Mouse (Mus musculus) neural tube, embryonic 13.5 days (tissue): ENCODE measurements around the gene Plcb1. TPM values are rescaled to one million over a fixed set of nuclear protein-coding genes. Genes with fewer than 3 reads are reported as not detected.

Source experiments
- ATAC-seq: fragments of 200-750 bp; cut with Nextera tagmentation; 2 replicates; pipeline ENCODE4 v1.8.0; 2017; ENCODE audit warnings: low read depth, mild to moderate bottlenecking, moderate TSS enrichment, moderate library complexity
- H3K27ac ChIP-seq: fragments of 300-500 bp; sonication (generic); replicated peaks from 2 replicates; pipeline ENCODE4 v1.5.1; 2015; ENCODE audit warnings: moderate library complexity, mild to moderate bottlenecking, inconsistent platforms
- H3K27me3 ChIP-seq: fragments of 300-500 bp; sonication (generic); 2 replicates; pipeline ENCODE4 v1.6.1; 2015; ENCODE audit warnings: mild to moderate bottlenecking, inconsistent platforms
- H3K36me3 ChIP-seq: fragments of 300-500 bp; sonication (generic); 2 replicates; pipeline ENCODE4 v1.6.1; 2015; ENCODE audit warnings: mild to moderate bottlenecking, inconsistent platforms
- H3K4me1 ChIP-seq: fragments of 300-500 bp; sonication (generic); replicated peaks from 2 replicates; pipeline ENCODE4 v1.6.1; 2015; ENCODE audit warnings: inconsistent platforms
- H3K4me2 ChIP-seq: fragments of 300-500 bp; sonication (generic); 2 replicates; pipeline ENCODE4 v1.6.1; 2015; ENCODE audit warnings: inconsistent platforms, mild to moderate bottlenecking, moderate library complexity
- H3K4me3 ChIP-seq: fragments of 300-500 bp; sonication (generic); 2 replicates; pipeline ENCODE4 v1.5.1; 2015; ENCODE audit warnings: mild to moderate bottlenecking, inconsistent platforms
- H3K9ac ChIP-seq: fragments of 300-500 bp; sonication (generic); 2 replicates; pipeline ENCODE4 v1.6.1; 2015; ENCODE audit warnings: moderate library complexity, mild to moderate bottlenecking, inconsistent platforms
- H3K9me3 ChIP-seq: fragments of 300-500 bp; sonication (generic); 2 replicates; pipeline ENCODE4 v1.6.1; 2016; ENCODE audit warnings: inconsistent platforms
- WGBS: fragments of 180-500 bp; shearing (Covaris S2); methylation state at CpG from one replicate; pipeline ENCODE4 v1.1.7; 2015; 5-methylcytosine and 5-hydroxymethylcytosine counted together
- polyA plus RNA-seq: library from polyadenylated mRNA; unstranded; fragments of >200 nt; fragmentation: Nextera tagmentation; extraction: Ambion mirVana; gene quantifications from 2 replicates; pipeline ENCODE4 v1.2.1, GENCODE M21; 2015

The Plcb1 gene
- polyA plus RNA-seq, 1 experiment from 2014 or later = 56.5 TPM

- no peak overlapping the region for H3K9ac ChIP-seq
- no peak overlapping the region for H3K4me3 ChIP-seq
- no peak overlapping the region for H3K4me2 ChIP-seq
- H3K4me1 ChIP-seq = peaks cover 15% of the 10 kb centered on the region
- no peaks in the 10 kb centered on the region for H3K27me3 ChIP-seq
- no peaks in the 10 kb centered on the region for H3K9me3 ChIP-seq
- no peak for ATAC-seq
- H3K27ac ChIP-seq = peak overlapping the region; percentile 54; the same call in 1 of the 2 replicates
- H3K36me3 ChIP-seq = no peaks in the 10 kb centered on the region
- 51% methylated on average over 6 of the region's 6 CpGs for WGBS
Observed at GRCm38 (mm10) chr2:135187659-135188058, 401.8 kb downstream of the Plcb1 start.

GRCm38 (mm10) chr2:135200830-135201229 lies 415.0 kb downstream of the Plcb1 start:
- H3K4me2 ChIP-seq = no peak overlapping the region
- no peaks in the 10 kb centered on the region for H3K27me3 ChIP-seq
- H3K27ac ChIP-seq = no peak overlapping the region
- no peak overlapping the region for H3K9ac ChIP-seq
- peaks cover 8% of the 10 kb centered on the region; the same call in 1 of the 2 replicates for H3K4me1 ChIP-seq
- no peak for ATAC-seq
- H3K9me3 ChIP-seq = no peaks in the 10 kb centered on the region
- H3K36me3 ChIP-seq = no peaks in the 10 kb centered on the region
- 88% methylated on average over 3 of the region's 3 CpGs for WGBS
- H3K4me3 ChIP-seq = no peak overlapping the region

- H3K9me3 ChIP-seq = no peaks in the 10 kb centered on the region
Observed at GRCm38 (mm10) chr2:135202390-135202789, 416.5 kb downstream of the Plcb1 start.

GRCm38 (mm10) chr2:135204141-135205120 lies 418.6 kb downstream of the Plcb1 start:
- peak overlapping the region; percentile 57; the same call in 1 of the 2 replicates for H3K27ac ChIP-seq
- ATAC-seq = no peak
- 74% methylated on average over 11 of the region's 11 CpGs for WGBS

More at GRCm38 (mm10) chr2:135202390-135202789, 416.5 kb downstream of the Plcb1 start:
- Histone ChIP-seq H3K36me3 (no peaks in the 10 kb centered on the region), H3K9ac (no peak overlapping the region), H3K27ac (peak overlapping the region; percentile 10; the same call in 1 of the 2 replicates), H3K4me3 (no peak overlapping the region), H3K27me3 (no peaks in the 10 kb centered on the region), H3K4me2 (no peak overlapping the region), H3K4me1 (peaks cover 8% of the 10 kb centered on the region; the same call in 1 of the 2 replicates)
- WGBS = 70% methylated on average over 4 of the region's 4 CpGs
- no peak; the same call in 1 of the 2 replicates for ATAC-seq

GRCm38 (mm10) chr2:135208890-135209289 lies 423.0 kb downstream of the Plcb1 start:
- Histone ChIP-seq H3K4me2 (no peak overlapping the region), H3K27me3 (no peaks in the 10 kb centered on the region), H3K4me1 (peaks cover 5% of the 10 kb centered on the region; the same call in 1 of the 2 replicates), H3K4me3 (no peak overlapping the region), H3K27ac (no peak overlapping the region), H3K9me3 (no peaks in the 10 kb centered on the region), H3K9ac (no peak overlapping the region), H3K36me3 (no peaks in the 10 kb centered on the region)
- ATAC-seq = no peak
- WGBS = 94% methylated on average over 1 of the region's 1 CpGs

More at GRCm38 (mm10) chr2:135204141-135205120, 418.6 kb downstream of the Plcb1 start:
- Histone ChIP-seq H3K9ac (no peak overlapping the region), H3K9me3 (no peaks in the 10 kb centered on the region), H3K36me3 (no peaks in the 10 kb centered on the region), H3K27me3 (no peaks in the 10 kb centered on the region), H3K4me2 (no peak overlapping the region), H3K4me1 (peaks cover 6% of the 10 kb centered on the region; the same call in 1 of the 2 replicates), H3K4me3 (no peak overlapping the region)

GRCm38 (mm10) chr2:135214746-135215448 lies 429.0 kb downstream of the Plcb1 start:
- no peak overlapping the region for H3K4me2 ChIP-seq
- H3K4me3 ChIP-seq = no peak overlapping the region
- 69% methylated on average over 4 of the region's 4 CpGs for WGBS
- no peaks in the 10 kb centered on the region for H3K36me3 ChIP-seq
- peaks cover 11% of the 10 kb centered on the region for H3K4me1 ChIP-seq
- no peaks in the 10 kb centered on the region for H3K9me3 ChIP-seq
- no peak overlapping the region for H3K27ac ChIP-seq
- no peak for ATAC-seq
- no peak overlapping the region for H3K9ac ChIP-seq
- H3K27me3 ChIP-seq = no peaks in the 10 kb centered on the region

- 84% methylated on average over 3 of the region's 3 CpGs for WGBS
- no peak overlapping the region for H3K4me2 ChIP-seq
- no peak for ATAC-seq
- H3K4me3 ChIP-seq = no peak overlapping the region
- H3K9me3 ChIP-seq = no peaks in the 10 kb centered on the region
- no peaks in the 10 kb centered on the region for H3K36me3 ChIP-seq
- H3K27me3 ChIP-seq = no peaks in the 10 kb centered on the region
- peaks cover 6% of the 10 kb centered on the region; the same call in 1 of the 2 replicates for H3K4me1 ChIP-seq
- no peak overlapping the region for H3K9ac ChIP-seq
- H3K27ac ChIP-seq = no peak overlapping the region
Observed at GRCm38 (mm10) chr2:135219406-135219805, 433.5 kb downstream of the Plcb1 start.

GRCm38 (mm10) chr2:135225604-135226025 lies 439.7 kb downstream of the Plcb1 start:
- H3K4me1 ChIP-seq = peaks cover 4% of the 10 kb centered on the region
- 67% methylated on average over 3 of the region's 3 CpGs for WGBS
- no peak for ATAC-seq

GRCm38 (mm10) chr2:135230262-135230661 lies 444.4 kb downstream of the Plcb1 start:
- Histone ChIP-seq H3K27ac (peak overlapping the region; percentile 49; the same call in 1 of the 2 replicates), H3K9me3 (no peaks in the 10 kb centered on the region), H3K4me1 (peaks cover 10% of the 10 kb centered on the region), H3K36me3 (no peaks in the 10 kb centered on the region), H3K9ac (no peak overlapping the region), H3K4me3 (no peak overlapping the region), H3K27me3 (no peaks in the 10 kb centered on the region), H3K4me2 (no peak overlapping the region)
- 84% methylated on average over 3 of the region's 3 CpGs for WGBS
- no peak for ATAC-seq

More at GRCm38 (mm10) chr2:135225604-135226025, 439.7 kb downstream of the Plcb1 start:
- H3K9me3 ChIP-seq = no peaks in the 10 kb centered on the region
- H3K36me3 ChIP-seq = no peaks in the 10 kb centered on the region
- H3K4me3 ChIP-seq = no peak overlapping the region
- H3K27me3 ChIP-seq = no peaks in the 10 kb centered on the region
- H3K9ac ChIP-seq = no peak overlapping the region
- no peak overlapping the region for H3K27ac ChIP-seq
- no peak overlapping the region for H3K4me2 ChIP-seq

GRCm38 (mm10) chr2:135242662-135243316 lies 456.9 kb downstream of the Plcb1 start:
- Histone ChIP-seq H3K27ac (no peak overlapping the region), H3K4me3 (no peak overlapping the region), H3K4me2 (no peak overlapping the region), H3K36me3 (no peaks in the 10 kb centered on the region), H3K4me1 (no peaks in the 10 kb centered on the region), H3K9me3 (no peaks in the 10 kb centered on the region), H3K27me3 (no peaks in the 10 kb centered on the region), H3K9ac (no peak overlapping the region)
- ATAC-seq = no peak
- 93% methylated on average over 1 of the region's 1 CpGs for WGBS

- Histone ChIP-seq H3K27me3 (no peaks in the 10 kb centered on the region), H3K4me3 (no peak overlapping the region), H3K27ac (no peak overlapping the region), H3K4me1 (no peaks in the 10 kb centered on the region), H3K4me2 (no peak overlapping the region), H3K9me3 (no peaks in the 10 kb centered on the region), H3K36me3 (no peaks in the 10 kb centered on the region), H3K9ac (no peak overlapping the region)
- ATAC-seq = peak; percentile 47; the same call in 1 of the 2 replicates
- 45% methylated on average over 4 of the region's 4 CpGs for WGBS
Observed at GRCm38 (mm10) chr2:135243764-135244163, 457.9 kb downstream of the Plcb1 start.
